Mouse (Mus musculus) cerebellum, postnatal 10 days (tissue): ENCODE measurements at regions not wholly inside any gene's neighbourhood (a gene's known extent, or its start where the extent isn't known, plus 50 kb on each side); places are given as distances from the start of the nearest gene placed in this dataset.
A peak's percentile ranks its signal among the peaks of the same experiment; 100 is the strongest.
"Not testable (repeated sequence)": the region's sequence is repeated elsewhere in the genome, so short reads cannot be mapped to it uniquely, and the experiment has no call there.

ENCODE experiments used
- DNase-seq, 2 experiments: peaks; one replicate each; pipeline ENCODE4 v3.0.0; 2021; ENCODE audit warnings: mixed read lengths in 2 of 2

- no peak for DNase-seq
These were observed 86.5 kb downstream of the Phlda1 start for GRCm38 (mm10) chr10:111592416-111593149.

- DNase-seq: no peak
These were observed 87.2 kb downstream of the Phlda1 start for GRCm38 (mm10) chr10:111593280-111593679.

- no peak for DNase-seq
These were observed 88.1 kb downstream of the Phlda1 start for GRCm38 (mm10) chr10:111594171-111594570.

- peak; percentile 28 to 47 for DNase-seq
These were observed 88.6 kb downstream of the Phlda1 start for GRCm38 (mm10) chr10:111594651-111595050.

GRCm38 (mm10) chr10:111595513-111595995, 89.5 kb downstream of the Phlda1 start:
- DNase-seq: no peak

GRCm38 (mm10) chr10:111598650-111599049, 92.6 kb downstream of the Phlda1 start:
- DNase-seq: no peak

- DNase-seq: peak in 1 of 2 experiments; percentile 30
These were observed 93.5 kb downstream of the Phlda1 start for GRCm38 (mm10) chr10:111599297-111600250.

GRCm38 (mm10) chr10:111600251-111600620, 94.2 kb downstream of the Phlda1 start:
- peak in 1 of 2 experiments; percentile 29 for DNase-seq

- peak; percentile 76 to 80 for DNase-seq
These were observed 94.6 kb downstream of the Phlda1 start for GRCm38 (mm10) chr10:111600677-111601099.

GRCm38 (mm10) chr10:111603166-111603565, 97.1 kb downstream of the Phlda1 start:
- DNase-seq: no peak

- DNase-seq: not testable (repeated sequence)
These were observed 101.3 kb downstream of the Phlda1 start for GRCm38 (mm10) chr10:111607381-111607780.

- no peak for DNase-seq
These were observed 102.5 kb downstream of the Phlda1 start for GRCm38 (mm10) chr10:111608385-111609093.

- DNase-seq: no peak
These were observed 103.8 kb downstream of the Phlda1 start for GRCm38 (mm10) chr10:111609889-111610288.

- no peak for DNase-seq
These were observed 113.7 kb downstream of the Phlda1 start for GRCm38 (mm10) chr10:111619627-111620270.

GRCm38 (mm10) chr10:111620927-111621676, 115.0 kb downstream of the Phlda1 start:
- no peak for DNase-seq

GRCm38 (mm10) chr10:111622789-111623188, 116.7 kb downstream of the Phlda1 start:
- no peak for DNase-seq

GRCm38 (mm10) chr10:111624021-111624420, 117.9 kb downstream of the Phlda1 start:
- DNase-seq: peak; percentile 31 to 49

- DNase-seq: no peak
These were observed 118.5 kb downstream of the Phlda1 start for GRCm38 (mm10) chr10:111624624-111625023.

- DNase-seq: no peak
These were observed 119.5 kb downstream of the Phlda1 start for GRCm38 (mm10) chr10:111625573-111625972.

GRCm38 (mm10) chr10:111626009-111626408, 119.9 kb downstream of the Phlda1 start:
- DNase-seq: no peak

GRCm38 (mm10) chr10:111636283-111636682, 130.2 kb downstream of the Phlda1 start:
- DNase-seq: peak in 1 of 2 experiments; percentile 14
